Mouse (Mus musculus) fibroblast of lung, adult 2 months (primary cell): Measurements from ENCODE around the gene Rab11fip2.

ENCODE experiments used
- DNase-seq: peaks from one replicate; pipeline ENCODE4 v3.0.0-alpha.2; 2011; ENCODE audit warnings: low read depth

The Rab11fip2 gene

GRCm38 (mm10) chr19:59853061-59853460 is 90.4 kb downstream of the Rab11fip2 start:
- DNase-seq: peak; percentile 35
